7 mouse cellular contexts compared by ENCODE assay signal in genomic region chr12:73045724-73046606, GRCm38 (mm10). TPM values are rescaled to one million over a fixed set of nuclear protein-coding genes. Genes with fewer than 3 reads are reported as not detected.
DNase-seq lines count a peak whose midpoint lies in the region; ATAC-seq lines count a peak whose summit lies in the region.

No protein-coding gene starts in this region.

- intact Hi-C loops in heart, postnatal 14 days (cut with DNase I) = loop anchor here (5.0 to 10.0 kb wide), 3 partner anchors 66 to 281 kb away; partner anchors contain the start of genes Six4, Slc38a6 and Trmt5

- peaks cover 24% of the 10 kb centered on the region; the same call in 1 of the 2 replicates for H3K27me3 ChIP-seq in embryonic facial prominence, embryonic 12.5 days
- H3K27me3 ChIP-seq in liver, embryonic 15.5 days = peaks cover 100% of the 10 kb centered on the region

- peaks cover 34% of the 10 kb centered on the region for H3K4me1 ChIP-seq in embryonic facial prominence, embryonic 12.5 days
- peaks cover 28% of the 10 kb centered on the region for H3K4me1 ChIP-seq in liver, embryonic 15.5 days (replicated peaks)

- under 1% methylated on average over 85 of the region's 85 CpGs for WGBS in embryonic facial prominence, embryonic 12.5 days
- WGBS in liver, embryonic 15.5 days (ENCODE audit: insufficient replicate concordance) = under 1% methylated on average over 85 of the region's 85 CpGs

- peak overlapping the region; percentile 99 for H3K9ac ChIP-seq in embryonic facial prominence, embryonic 12.5 days
- H3K9ac ChIP-seq in liver, embryonic 15.5 days = no peak overlapping the region

- H3K27ac ChIP-seq in embryonic facial prominence, embryonic 12.5 days = peak overlapping the region; percentile 94
- H3K27ac ChIP-seq in liver, embryonic 15.5 days (replicated peaks) = no peak overlapping the region

- peak overlapping the region; percentile 77 for H3K4me3 ChIP-seq in embryonic facial prominence, embryonic 12.5 days
- H3K4me3 ChIP-seq in liver, embryonic 15.5 days (replicated peaks) = peak overlapping the region; percentile 46

- H3K9me3 ChIP-seq in embryonic facial prominence, embryonic 12.5 days = no peaks in the 10 kb centered on the region
- no peaks in the 10 kb centered on the region for H3K9me3 ChIP-seq in liver, embryonic 15.5 days (replicated peaks)

- DNase-seq in urinary bladder, postnatal 14 days (ENCODE audit: low spot score) = peak; percentile 10
- no peak for DNase-seq in urinary bladder, postnatal 4 days (ENCODE audit: low spot score in 2 of 2)
- peak; percentile 22 to 41 for DNase-seq in heart, postnatal 14 days
- DNase-seq in frontal cortex, adult 2 months (ENCODE audit: extremely low spot score in 1 of 2, low spot score in 1 of 2) = no peak

- no peak; the same call in 1 of the 2 replicates for ATAC-seq in embryonic facial prominence, embryonic 12.5 days (ENCODE audit: insufficient number of reproducible peaks, insufficient read depth, low FRiP score, low TSS enrichment)
- ATAC-seq in liver, embryonic 15.5 days (ENCODE audit: insufficient read depth) = no peak
- no peak for ATAC-seq in monocyte, adult 5-6 weeks (replicated peaks; ENCODE audit: insufficient number of reproducible peaks, low FRiP score, low TSS enrichment, poor library complexity, severe bottlenecking)

- peak overlapping the region; percentile 67 for H3K4me2 ChIP-seq in embryonic facial prominence, embryonic 12.5 days (replicated peaks)
- peak overlapping the region; percentile 63 for H3K4me2 ChIP-seq in liver, embryonic 15.5 days

- H3K36me3 ChIP-seq in embryonic facial prominence, embryonic 12.5 days = peaks cover 12% of the 10 kb centered on the region
- no peaks in the 10 kb centered on the region for H3K36me3 ChIP-seq in liver, embryonic 15.5 days (replicated peaks)

RNA-seq across cellular contexts. Expression of gene Six1, which starts 7.7 kb away (rescaled TPM):
- 73.0 and 75.3 TPM in 2 replicates for polyA plus RNA-seq in embryonic facial prominence, embryonic 12.5 days (2016; fragmentation: Nextera tagmentation; extraction: Ambion mirVana)
- total RNA-seq in heart, postnatal 14 days (2021) = under 1 TPM; 0.61 to 0.98 TPM
- polyA plus RNA-seq in liver, embryonic 15.5 days (2015; fragmentation: Nextera tagmentation; extraction: Ambion mirVana) = 0.29 and 0.53 TPM in 2 replicates
- 0.11 TPM in 1 of 3 replicates, not detected in the others for total RNA-seq in monocyte, adult 5-6 weeks (2017)
- 0.16 and 0.34 TPM in 2 replicates for polyA plus RNA-seq in frontal cortex, adult 2 months (2012; rRNA removed)

Comparison
In these comparisons a context has a peak if more than half of its experiments do, and no peak if none do; other contexts are left out.
1. DNase-seq: peak in urinary bladder, postnatal 14 days (single experiment) and heart, postnatal 14 days (2 of 2); none in urinary bladder, postnatal 4 days (0 of 2) and frontal cortex, adult 2 months (0 of 2).
2. RNA of gene Six1, which starts 7.7 kb away (polyA plus RNA-seq): 73.0 to 75.3 TPM in embryonic facial prominence, embryonic 12.5 days; 0.29 to 0.53 TPM in liver, embryonic 15.5 days and 0.16 to 0.34 TPM in frontal cortex, adult 2 months; every median in the first group is over 10 times any median in the second.